Mouse (Mus musculus): ENCODE measurements at regions not wholly inside any gene's neighbourhood (a gene's known extent, or its start where the extent isn't known, plus 50 kb on each side); places are given as distances from the start of the nearest gene placed in this dataset.

DNA sequence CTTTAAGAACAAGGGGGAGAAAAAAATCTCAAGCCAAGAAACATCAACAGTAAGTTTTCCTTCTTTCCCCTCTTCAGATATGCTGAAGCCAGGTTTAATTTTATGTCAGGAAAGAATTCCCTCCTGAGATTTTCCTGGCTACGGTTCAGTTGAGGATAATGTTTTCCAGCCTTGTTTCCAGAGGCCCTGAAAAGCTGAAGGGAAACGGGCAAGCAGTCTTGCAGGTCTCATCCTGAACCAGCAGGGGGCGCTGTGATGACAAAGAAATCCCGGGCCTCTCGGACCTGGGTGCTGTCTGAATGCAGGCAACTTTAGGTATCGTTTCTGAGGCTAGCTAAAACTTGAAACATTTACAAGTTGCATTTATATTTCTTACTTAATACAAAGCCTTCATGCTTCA, 61.5 kb upstream of the Dab2 start:
- no peak overlapping the region for H3K4me3 ChIP-seq (replicated peaks)
- H3K36me3 ChIP-seq (replicated peaks; ENCODE audit: low read length) = no peaks in the 10 kb centered on the region
- H3K4me1 ChIP-seq = no peaks in the 10 kb centered on the region
- peaks cover 7% of the 10 kb centered on the region for H3K27me3 ChIP-seq (replicated peaks)
- no peaks in the 10 kb centered on the region for H3K9me3 ChIP-seq
- no peak for TF ChIP-seq FLI1 (IDR thresholded peaks at IDR 0.05; ENCODE audit: low read length)
- no peak for TF ChIP-seq GATA1 (IDR thresholded peaks at IDR 0.05; ENCODE audit: borderline replicate concordance, low read length)

DNA sequence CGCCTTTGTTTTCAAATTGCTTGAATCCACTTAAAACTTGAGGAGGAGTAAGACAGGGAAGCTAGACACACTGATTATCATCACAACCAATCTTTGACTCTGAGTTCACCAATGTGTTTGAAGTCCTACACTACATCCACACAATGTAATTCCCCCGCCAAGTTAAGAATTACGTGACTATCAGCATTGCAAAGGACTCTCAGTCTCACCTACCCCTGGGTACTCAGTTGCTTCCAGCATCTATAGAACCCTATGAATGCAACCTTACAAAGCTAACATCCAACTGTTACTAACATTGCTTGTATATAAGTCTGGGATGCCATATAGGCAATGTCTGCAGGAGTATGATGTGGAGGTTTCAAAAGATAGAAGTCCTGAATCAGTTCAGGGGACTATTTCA, 60.8 kb upstream of the Dab2 start:
- no peaks in the 10 kb centered on the region for H3K9me3 ChIP-seq
- TF ChIP-seq GATA1 (IDR thresholded peaks at IDR 0.05; ENCODE audit: borderline replicate concordance, low read length) (no peak), FLI1 (IDR thresholded peaks at IDR 0.05; ENCODE audit: low read length) (no peak)
- no peak overlapping the region for H3K4me3 ChIP-seq (replicated peaks)
- peaks cover 7% of the 10 kb centered on the region for H3K27me3 ChIP-seq (replicated peaks)
- no peaks in the 10 kb centered on the region for H3K36me3 ChIP-seq (replicated peaks; ENCODE audit: low read length)
- H3K4me1 ChIP-seq = no peaks in the 10 kb centered on the region

DNA sequence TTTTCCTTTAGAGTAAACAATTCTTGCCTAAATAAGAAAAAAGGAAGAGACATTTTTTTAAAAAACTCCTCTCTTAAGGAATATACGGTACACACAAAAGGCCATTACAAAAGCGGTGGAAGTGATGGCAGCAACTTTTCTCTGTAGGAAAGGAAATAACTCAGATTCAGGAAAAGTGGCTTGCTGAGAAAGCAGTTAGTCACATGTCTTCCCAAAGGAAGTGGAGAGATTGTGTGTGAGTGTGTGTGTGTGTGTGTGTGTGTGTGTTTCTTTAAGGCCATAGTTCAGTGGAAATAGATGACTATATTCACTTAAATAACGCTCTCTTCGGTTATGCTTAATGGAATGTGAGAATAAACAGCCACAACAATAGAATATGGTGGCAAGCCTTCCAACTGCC, 57.5 kb upstream of the Dab2 start:
- TF ChIP-seq FLI1 (IDR thresholded peaks at IDR 0.05; ENCODE audit: low read length) (no peak), GATA1 (IDR thresholded peaks at IDR 0.05; ENCODE audit: borderline replicate concordance, low read length) (no peak)
- H3K27me3 ChIP-seq (replicated peaks) = peaks cover 7% of the 10 kb centered on the region
- no peaks in the 10 kb centered on the region for H3K9me3 ChIP-seq
- no peaks in the 10 kb centered on the region for H3K4me1 ChIP-seq
- no peak overlapping the region for H3K4me3 ChIP-seq (replicated peaks)
- no peaks in the 10 kb centered on the region for H3K36me3 ChIP-seq (replicated peaks; ENCODE audit: low read length)

DNA sequence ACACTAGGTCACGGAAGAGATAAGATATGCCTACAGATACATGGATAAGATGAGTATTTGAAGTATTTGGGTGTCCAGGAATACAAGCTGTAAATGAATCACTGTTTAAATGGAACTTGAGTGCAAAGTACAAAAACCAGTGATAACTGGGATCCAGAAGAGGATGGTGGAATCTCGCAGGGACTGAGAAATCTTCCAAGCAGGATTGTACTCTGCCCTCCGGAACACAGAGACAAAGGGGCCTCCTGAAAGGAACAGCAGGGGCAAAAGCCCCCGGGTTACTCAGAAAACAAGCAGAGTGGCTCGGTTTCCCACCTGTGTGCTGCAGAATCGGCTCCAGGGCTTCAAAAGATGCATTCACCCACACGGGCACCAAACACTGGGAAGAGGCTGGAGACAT, 55.2 kb upstream of the Dab2 start:
- H3K27me3 ChIP-seq (replicated peaks) = peaks cover 7% of the 10 kb centered on the region
- no peaks in the 10 kb centered on the region for H3K9me3 ChIP-seq
- no peak overlapping the region for H3K4me3 ChIP-seq (replicated peaks)
- H3K4me1 ChIP-seq = no peaks in the 10 kb centered on the region
- no peak for TF ChIP-seq GATA1 (IDR thresholded peaks at IDR 0.05; ENCODE audit: borderline replicate concordance, low read length)
- no peak for TF ChIP-seq FLI1 (IDR thresholded peaks at IDR 0.05; ENCODE audit: low read length)
- H3K36me3 ChIP-seq (replicated peaks; ENCODE audit: low read length) = no peaks in the 10 kb centered on the region

DNA sequence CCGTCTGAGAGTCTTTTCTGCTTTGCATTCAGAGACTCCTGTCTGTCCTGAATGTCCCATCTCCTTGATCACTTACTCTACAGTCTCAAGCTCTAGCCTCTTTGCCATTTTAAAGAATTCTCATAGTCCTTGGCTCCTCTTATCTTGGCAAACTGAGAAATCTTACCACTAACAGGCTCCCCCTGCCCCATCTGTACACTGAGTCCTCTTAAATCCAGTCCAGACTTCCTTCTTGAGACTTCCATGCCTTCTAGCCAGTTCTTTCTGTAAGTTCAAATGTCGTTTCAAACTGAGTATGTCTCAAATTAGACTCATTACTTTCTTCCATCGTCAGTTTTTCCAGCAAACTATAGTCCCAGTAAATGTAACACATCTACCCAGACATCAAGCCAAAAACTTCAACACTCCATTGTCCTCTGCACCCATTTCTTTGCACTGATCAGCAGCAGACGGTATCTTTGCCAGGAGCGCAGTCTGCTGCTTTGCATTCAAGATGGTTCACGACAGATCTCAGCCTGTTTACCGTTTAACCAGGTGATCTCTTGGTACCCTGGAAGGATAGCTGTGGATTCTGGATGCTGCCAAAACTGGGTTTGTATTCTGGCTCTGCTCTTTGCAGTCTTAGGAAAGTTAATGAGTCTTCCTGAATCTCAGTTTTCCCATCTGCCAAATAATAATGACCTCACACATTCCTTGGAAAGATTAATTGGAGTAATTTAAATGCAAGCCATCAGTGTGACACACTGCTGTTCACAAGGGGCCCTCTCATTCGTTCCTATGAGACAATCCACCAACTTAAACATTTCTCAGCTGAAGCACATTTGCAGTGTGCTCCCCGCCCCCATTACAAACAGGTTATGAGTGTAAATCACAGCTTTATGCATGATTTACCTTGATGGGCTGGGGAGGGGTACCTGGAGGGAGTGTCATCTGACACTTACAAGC, 53.4 kb upstream of the Dab2 start:
- Histone ChIP-seq H3K4me3 (replicated peaks) (no peak overlapping the region), H3K4me1 (no peaks in the 10 kb centered on the region), H3K9me3 (no peaks in the 10 kb centered on the region), H3K27me3 (replicated peaks) (no peaks in the 10 kb centered on the region), H3K36me3 (replicated peaks; ENCODE audit: low read length) (no peaks in the 10 kb centered on the region)
- no peak for TF ChIP-seq GATA1 (IDR thresholded peaks at IDR 0.05; ENCODE audit: borderline replicate concordance, low read length)
- TF ChIP-seq FLI1 (IDR thresholded peaks at IDR 0.05; ENCODE audit: low read length) = no peak

DNA sequence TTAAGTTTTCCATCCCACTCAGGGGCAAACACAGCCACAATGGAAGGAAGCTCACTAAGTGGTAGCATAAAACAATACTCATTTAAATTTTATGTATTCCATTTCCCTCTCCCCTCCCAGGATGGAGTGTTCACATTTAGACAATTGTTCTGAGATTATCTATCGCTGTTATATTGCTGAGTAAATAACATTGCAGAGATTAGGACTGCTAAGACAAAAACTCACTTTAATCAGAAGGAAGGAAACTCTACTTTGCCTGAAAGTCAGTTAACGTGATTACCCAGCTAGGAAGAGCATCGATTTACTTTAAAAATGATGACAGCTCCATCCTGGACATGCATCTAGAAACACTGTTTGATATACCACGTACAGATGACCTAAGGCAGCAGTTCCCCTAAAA, 51.1 kb upstream of the Dab2 start:
- TF ChIP-seq FLI1 (IDR thresholded peaks at IDR 0.05; ENCODE audit: low read length) (no peak), GATA1 (IDR thresholded peaks at IDR 0.05; ENCODE audit: borderline replicate concordance, low read length) (no peak)
- Histone ChIP-seq H3K4me3 (replicated peaks) (no peak overlapping the region), H3K27me3 (replicated peaks) (no peaks in the 10 kb centered on the region), H3K4me1 (no peaks in the 10 kb centered on the region), H3K36me3 (replicated peaks; ENCODE audit: low read length) (no peaks in the 10 kb centered on the region), H3K9me3 (no peaks in the 10 kb centered on the region)

Data from megakaryocyte, embryonic 14.5 days (primary cell).